Mouse (Mus musculus): ENCODE results near the gene Ranbp6.

The Ranbp6 gene

DNA sequence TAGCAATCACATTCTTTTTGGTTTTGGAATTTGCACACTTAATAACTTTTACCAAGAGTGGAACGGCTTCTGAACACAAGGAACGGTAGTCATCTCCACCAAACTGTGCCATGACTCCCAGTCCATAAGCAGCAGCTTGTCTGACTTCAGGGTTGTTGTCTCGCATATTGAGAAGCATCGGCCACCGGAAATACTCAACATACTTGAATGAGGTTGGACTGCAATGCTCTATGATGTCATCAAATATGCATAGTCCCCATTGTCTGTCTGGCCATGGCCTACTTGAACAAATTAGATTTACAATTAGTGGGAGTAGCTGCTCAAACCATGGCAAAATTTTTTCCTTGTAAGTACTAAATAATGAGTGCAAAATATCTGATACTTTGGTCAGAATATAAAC, 2.8 kb downstream of the Ranbp6 start:
- DNase-seq (ENCODE audit: low read depth, low spot score): no peak

DNA sequence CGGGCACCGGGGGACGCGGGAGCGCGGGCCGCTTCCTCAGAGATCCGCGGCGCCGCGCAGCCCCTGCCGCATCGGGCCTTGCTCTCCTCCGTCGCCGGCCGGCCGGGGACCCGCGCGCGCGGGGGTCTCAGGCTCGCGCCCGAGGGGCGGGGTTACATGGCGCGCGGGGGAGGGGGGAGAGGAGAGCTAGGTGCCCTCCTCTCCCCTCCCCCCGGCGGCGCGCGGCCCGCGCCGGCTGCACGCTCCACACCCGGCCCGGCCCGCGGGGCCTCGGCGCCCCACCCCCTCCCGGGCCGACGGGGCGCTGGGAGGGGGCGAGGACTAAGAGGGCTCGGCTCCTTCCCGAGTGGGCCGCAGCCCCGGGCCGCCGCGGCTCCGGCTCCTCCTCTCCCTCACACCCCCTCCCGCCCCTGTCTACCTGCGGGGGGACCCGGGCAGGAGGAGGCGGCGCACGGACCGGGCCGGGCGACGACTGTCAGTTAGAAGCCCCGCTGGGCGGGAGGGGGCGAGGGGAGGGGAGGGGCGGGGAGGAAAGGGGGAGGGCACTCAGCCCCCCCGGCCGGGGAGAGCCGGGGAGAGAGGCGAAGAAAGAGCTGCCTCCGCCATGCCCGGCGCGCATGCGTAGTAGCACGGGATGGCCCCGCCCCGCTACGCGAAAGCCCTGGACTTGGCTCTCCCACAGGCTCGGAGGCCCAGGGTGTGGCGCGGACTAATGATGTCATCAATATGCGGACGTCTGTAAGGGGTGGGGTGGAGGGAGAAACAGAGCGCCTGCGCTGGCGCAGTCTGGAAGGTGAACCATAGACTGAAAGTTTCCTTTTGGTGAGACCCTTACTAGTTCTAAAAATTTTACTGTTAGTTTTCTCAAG, 6.6 kb downstream of the Ranbp6 start, which contains the start of gene 9930021J03Rik:
Gene 9930021J03Rik (minus strand): TSS at position 73 of the 869 bp plus-strand sequence.
- DNase-seq (ENCODE audit: low read depth, low spot score): peak; percentile 99

DNA sequence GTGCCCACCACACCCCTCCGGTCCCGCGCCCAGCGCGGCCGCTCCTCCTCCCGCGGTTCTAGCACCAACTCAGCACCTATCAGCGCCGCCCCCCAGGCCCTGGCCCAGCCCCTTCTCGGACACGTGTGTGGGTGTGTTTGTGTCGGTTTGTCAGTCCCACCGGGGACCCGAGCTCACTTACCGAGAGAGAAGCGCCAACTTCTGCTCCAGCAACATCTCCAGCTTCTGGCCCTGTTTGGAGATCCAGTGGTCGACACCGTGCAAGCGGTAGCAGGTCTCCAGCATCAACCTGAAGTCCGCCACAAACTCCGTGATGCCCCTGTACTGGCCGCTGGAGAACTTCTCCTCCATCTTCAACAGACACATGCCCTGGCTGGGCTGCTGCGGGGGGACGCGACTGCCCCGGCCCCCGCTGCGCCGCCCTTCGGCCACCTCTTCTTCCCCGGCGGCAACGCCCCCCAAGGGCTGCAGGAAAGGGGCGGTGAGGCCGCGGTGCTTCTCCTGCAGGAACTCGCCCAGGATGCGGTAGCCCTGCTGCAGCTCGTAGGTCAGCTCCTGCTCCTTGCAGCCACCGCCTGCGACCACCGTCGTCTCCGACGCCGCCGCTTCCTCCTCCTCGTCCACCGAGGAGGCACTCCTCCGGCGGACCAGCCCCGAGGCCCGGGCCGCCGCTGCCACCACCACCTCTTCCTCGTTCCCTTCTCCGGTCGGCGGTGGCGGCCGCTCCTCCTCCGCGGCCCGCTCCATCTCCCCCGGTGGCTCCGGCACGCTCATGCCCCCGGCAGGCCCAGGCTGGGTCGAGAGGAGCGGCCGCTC, 7.5 kb downstream of the Ranbp6 start:
- DNase-seq (ENCODE audit: low read depth, low spot score): no peak

DNA sequence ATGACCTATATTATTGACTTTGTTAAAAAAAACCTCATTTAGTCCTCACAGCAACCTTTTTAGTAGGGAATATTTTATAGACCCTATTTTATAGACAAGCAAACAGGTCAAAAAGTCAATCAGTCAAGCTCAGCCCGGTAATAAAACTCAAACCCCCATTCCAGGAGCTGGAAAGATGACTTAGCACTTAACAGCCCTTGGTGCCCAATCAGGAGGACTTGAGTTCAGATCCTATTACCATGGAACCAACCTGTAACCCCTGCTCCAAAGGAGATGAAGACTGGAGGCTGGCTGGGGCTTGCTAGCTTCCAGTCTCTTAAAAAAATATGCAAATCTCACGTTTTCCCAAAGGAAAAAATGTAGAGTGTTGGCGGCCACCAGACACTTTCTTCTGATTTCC, 8.8 kb downstream of the Ranbp6 start:
- no peak for DNase-seq (ENCODE audit: low read depth, low spot score)

DNA sequence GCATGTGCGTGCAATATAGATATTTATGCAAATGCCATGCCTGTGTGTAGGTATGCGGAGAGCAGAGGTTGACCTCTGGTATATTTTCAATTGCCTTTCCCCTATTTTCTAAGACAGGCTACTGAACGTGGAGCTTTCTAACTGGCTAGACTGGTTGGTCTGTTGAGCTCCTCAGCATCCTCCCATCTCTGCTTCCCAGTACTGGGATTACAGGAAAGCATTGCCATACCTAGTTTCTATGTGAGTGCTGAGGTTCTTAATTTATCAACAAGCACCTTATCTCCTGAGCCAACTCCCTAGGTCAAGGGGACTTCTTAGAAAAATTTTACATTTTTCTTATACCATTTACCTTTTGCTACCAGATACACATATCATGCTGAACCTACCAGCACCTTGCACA, 15.4 kb downstream of the Ranbp6 start:
- DNase-seq (ENCODE audit: low read depth, low spot score): no peak

DNA sequence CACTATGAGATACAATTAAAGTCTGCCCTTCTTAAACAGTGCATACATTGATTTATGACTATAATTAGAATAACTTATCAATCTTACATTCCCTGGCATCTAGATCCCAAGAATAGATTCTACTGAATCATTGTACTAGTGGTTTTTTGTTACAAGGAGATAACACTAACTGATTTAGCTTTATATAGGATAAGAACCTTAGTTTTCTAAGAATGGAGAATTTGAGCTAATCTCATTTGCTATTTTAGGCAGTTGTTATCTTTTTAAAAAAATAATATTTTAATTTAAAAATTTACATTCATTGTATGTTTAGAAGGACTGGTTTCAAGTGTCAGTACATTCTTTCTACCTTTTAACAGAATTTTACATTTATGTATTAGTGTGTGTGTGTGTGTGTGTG, 24.8 kb downstream of the Ranbp6 start:
- no peak for DNase-seq (ENCODE audit: low read depth, low spot score)

DNA sequence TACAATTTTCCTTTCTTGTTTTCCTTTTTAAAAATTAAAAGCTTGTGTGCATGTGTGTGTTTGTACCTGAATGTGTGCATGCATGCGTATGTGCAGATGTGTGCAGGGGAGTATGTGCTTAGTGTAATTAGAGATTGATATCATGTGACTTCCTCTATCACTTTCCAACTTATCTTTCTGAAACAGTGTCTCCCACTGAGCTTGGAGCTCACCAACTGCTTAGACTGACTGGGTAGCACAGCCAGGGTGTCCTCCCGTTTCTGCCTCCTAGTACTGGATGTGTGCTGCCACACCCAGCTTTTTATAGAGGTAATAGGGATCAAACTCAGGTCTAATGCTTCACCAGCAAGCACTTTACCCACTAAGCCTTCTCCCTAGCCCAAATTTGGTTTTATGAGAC, 29.9 kb downstream of the Ranbp6 start:
- no peak for DNase-seq (ENCODE audit: low read depth, low spot score)
